8 mouse cellular contexts compared by ENCODE assay signal in the genomic region with DNA sequence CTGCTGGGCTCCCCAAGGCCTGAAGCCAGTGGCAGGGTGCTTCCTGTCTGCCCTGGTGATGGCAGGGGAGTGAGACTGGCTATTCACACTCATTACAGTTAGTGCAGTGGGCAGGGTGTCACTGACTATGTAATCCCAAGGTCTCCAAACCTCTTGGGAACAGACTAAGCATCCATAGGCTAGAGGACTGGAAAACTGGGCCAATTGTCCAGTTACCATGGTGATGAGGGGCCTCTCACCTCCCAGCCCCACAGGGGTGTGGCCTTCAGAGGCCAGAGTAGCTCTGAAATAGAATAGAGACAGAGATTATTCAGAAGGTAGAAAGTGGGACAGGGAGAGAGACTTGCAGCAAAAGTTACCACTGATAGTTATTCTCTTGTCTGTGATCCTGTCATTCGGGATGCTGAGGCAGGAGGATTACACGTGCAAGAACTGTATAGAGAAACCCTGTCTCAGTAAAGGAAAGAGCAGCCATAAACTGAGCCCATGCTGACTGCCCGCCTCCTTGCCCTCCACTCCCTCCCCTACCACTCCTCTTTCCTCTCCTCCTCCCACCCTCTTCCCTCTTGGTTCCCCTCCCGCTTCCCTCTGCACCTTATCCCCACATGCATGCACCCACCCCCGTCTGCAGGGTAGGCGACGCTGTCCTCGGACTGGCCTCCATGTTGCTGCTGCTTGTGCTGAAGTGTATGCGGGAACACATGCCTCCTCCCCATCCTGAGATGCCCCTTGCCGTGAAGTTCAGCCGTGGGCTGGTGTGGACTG. TPM values are rescaled to one million over a fixed set of nuclear protein-coding genes. Genes with fewer than 3 reads are reported as not detected.
A peak's percentile ranks its signal among the peaks of the same experiment; 100 is the strongest.
DNase-seq lines count a peak whose midpoint lies in the region; ATAC-seq lines count a peak whose summit lies in the region.

No protein-coding gene starts in this region.

- DNase-seq in heart, adult 9 months (ENCODE audit: low spot score in 2 of 2), result no peak
- peak; percentile 60 for DNase-seq in embryo, embryonic 10 days (ENCODE audit: low spot score)
- peak; percentile 21 for DNase-seq in midbrain, embryonic 14.5 days
- DNase-seq in frontal cortex, adult 2 months (ENCODE audit: extremely low spot score in 1 of 2, low spot score in 1 of 2), result no peak
- no peak for DNase-seq in right cerebral cortex, adult 18-20 months
- DNase-seq in left cerebral cortex, postnatal 14 days (ENCODE audit: low spot score in 2 of 2), result no peak

- H3K27me3 ChIP-seq in heart, embryonic 13.5 days (replicated peaks), result no peaks in the 10 kb centered on the region
- H3K27me3 ChIP-seq in hindbrain, embryonic 13.5 days, result no peaks in the 10 kb centered on the region
- H3K27me3 ChIP-seq in midbrain, embryonic 14.5 days (ENCODE audit: control insufficient read depth, insufficient read depth, low read length), result no peaks in the 10 kb centered on the region

- H3K27ac ChIP-seq in heart, embryonic 13.5 days (replicated peaks), result no peak overlapping the region
- H3K27ac ChIP-seq in hindbrain, embryonic 13.5 days, result no peak overlapping the region
- H3K27ac ChIP-seq in midbrain, embryonic 14.5 days (replicated peaks; ENCODE audit: low read depth, low read length), result no peak overlapping the region

- no peak for ATAC-seq in heart, embryonic 13.5 days (ENCODE audit: extremely low read depth, insufficient number of reproducible peaks, low FRiP score, low TSS enrichment)
- ATAC-seq in hindbrain, embryonic 13.5 days (ENCODE audit: low FRiP score), result peak; percentile 74
- ATAC-seq in midbrain, embryonic 14.5 days (ENCODE audit: low FRiP score, low TSS enrichment), result peak; percentile 43

- peaks cover 4% of the 10 kb centered on the region; the same call in 1 of the 2 replicates for H3K9me3 ChIP-seq in heart, embryonic 13.5 days
- H3K9me3 ChIP-seq in hindbrain, embryonic 13.5 days, result no peaks in the 10 kb centered on the region; the same call in 1 of the 2 replicates
- H3K9me3 ChIP-seq in midbrain, embryonic 14.5 days (ENCODE audit: control insufficient read depth, low read length), result no peaks in the 10 kb centered on the region; the same call in 1 of the 2 replicates

- peaks cover 76% of the 10 kb centered on the region for H3K36me3 ChIP-seq in heart, embryonic 13.5 days
- 0 out of 2 replicates have a peak, but pooled peaks cover 4% of the 10 kb centered on the region for H3K36me3 ChIP-seq in hindbrain, embryonic 13.5 days
- no peaks in the 10 kb centered on the region for H3K36me3 ChIP-seq in midbrain, embryonic 14.5 days (ENCODE audit: control insufficient read depth, insufficient read depth, low read length)

- peak overlapping the region; percentile 5; the same call in 1 of the 2 replicates for H3K4me2 ChIP-seq in heart, embryonic 13.5 days
- peak overlapping the region; percentile 50 for H3K4me2 ChIP-seq in hindbrain, embryonic 13.5 days
- H3K4me2 ChIP-seq in midbrain, embryonic 14.5 days (ENCODE audit: low read length), result peak overlapping the region; percentile 37

- no peak overlapping the region for H3K9ac ChIP-seq in heart, embryonic 13.5 days
- peak overlapping the region; percentile 53 for H3K9ac ChIP-seq in hindbrain, embryonic 13.5 days
- H3K9ac ChIP-seq in midbrain, embryonic 14.5 days (replicated peaks; ENCODE audit: low read length), result no peak overlapping the region; the same call in 1 of the 2 replicates

- intact Hi-C loops in left cerebral cortex, postnatal 14 days (cut with DNase I), result loop anchor here (5.0 kb wide), 1 partner anchor 61 kb away; the partner anchor contains the start of gene Eif4a3

- WGBS in heart, embryonic 13.5 days, result 37% methylated on average over 11 of the region's 11 CpGs
- 30% methylated on average over 11 of the region's 11 CpGs for WGBS in hindbrain, embryonic 13.5 days
- WGBS in midbrain, embryonic 14.5 days, result 25% methylated on average over 11 of the region's 11 CpGs

- peaks cover 8% of the 10 kb centered on the region for H3K4me1 ChIP-seq in heart, embryonic 13.5 days
- peaks cover 12% of the 10 kb centered on the region for H3K4me1 ChIP-seq in hindbrain, embryonic 13.5 days (replicated peaks)
- H3K4me1 ChIP-seq in midbrain, embryonic 14.5 days (ENCODE audit: control insufficient read depth, insufficient read depth, low read length), result 0 out of 2 replicates have a peak, but pooled peaks cover 7% of the 10 kb centered on the region

- no peak overlapping the region for H3K4me3 ChIP-seq in heart, embryonic 13.5 days
- peak overlapping the region; percentile 23 for H3K4me3 ChIP-seq in hindbrain, embryonic 13.5 days
- H3K4me3 ChIP-seq in midbrain, embryonic 14.5 days (replicated peaks; ENCODE audit: low read depth, low read length), result 0 out of 2 replicates have a peak overlapping the region, but pooled peaks have one; percentile 7

RNA-seq across cellular contexts. Expression of gene Slc26a11, which starts 7.6 kb away (rescaled TPM):
- 9.3 and 10.4 TPM in 2 replicates for polyA plus RNA-seq in heart, embryonic 13.5 days (2015; fragmentation: Nextera tagmentation; extraction: Ambion mirVana)
- 4.8 and 5.3 TPM in 2 replicates for polyA plus RNA-seq in hindbrain, embryonic 13.5 days (2015; fragmentation: Nextera tagmentation; extraction: Ambion mirVana)
- polyA plus RNA-seq in midbrain, embryonic 14.5 days (2014; fragmentation: Nextera tagmentation; extraction: Ambion mirVana), result 3.9 and 5.0 TPM in 2 replicates
- polyA plus RNA-seq in frontal cortex, adult 2 months (2012; rRNA removed), result 5.9 and 6.6 TPM in 2 replicates
- total RNA-seq in left cerebral cortex, postnatal 14 days (2021), result 1 to 10 TPM; 3.5 to 5.4 TPM

RNA-seq across cellular contexts. Expression of gene Sgsh, which starts 7.6 kb away (rescaled TPM):
- polyA plus RNA-seq in heart, embryonic 13.5 days (2015; fragmentation: Nextera tagmentation; extraction: Ambion mirVana), result 5.7 and 6.9 TPM in 2 replicates
- polyA plus RNA-seq in hindbrain, embryonic 13.5 days (2015; fragmentation: Nextera tagmentation; extraction: Ambion mirVana), result 4.7 and 5.5 TPM in 2 replicates
- polyA plus RNA-seq in midbrain, embryonic 14.5 days (2014; fragmentation: Nextera tagmentation; extraction: Ambion mirVana), result 5.3 and 6.1 TPM in 2 replicates
- polyA plus RNA-seq in frontal cortex, adult 2 months (2012; rRNA removed), result 5.0 and 5.8 TPM in 2 replicates
- 1 to 10 TPM; 3.5 to 4.3 TPM for total RNA-seq in left cerebral cortex, postnatal 14 days (2021)

RNA-seq across cellular contexts. Expression of gene Rnf213, which starts 29.9 kb away (rescaled TPM):
- polyA plus RNA-seq in heart, embryonic 13.5 days (2015; fragmentation: Nextera tagmentation; extraction: Ambion mirVana), result 5.5 and 6.8 TPM in 2 replicates
- 0.70 and 0.94 TPM in 2 replicates for polyA plus RNA-seq in hindbrain, embryonic 13.5 days (2015; fragmentation: Nextera tagmentation; extraction: Ambion mirVana)
- polyA plus RNA-seq in midbrain, embryonic 14.5 days (2014; fragmentation: Nextera tagmentation; extraction: Ambion mirVana), result 0.72 and 3.2 TPM in 2 replicates
- polyA plus RNA-seq in frontal cortex, adult 2 months (2012; rRNA removed), result 8.9 and 9.1 TPM in 2 replicates
- 1 to 10 TPM; 2.8 TPM for total RNA-seq in left cerebral cortex, postnatal 14 days (2021)

RNA-seq across cellular contexts. Expression of gene Card14, which starts 55.4 kb away (rescaled TPM):
- 0.36 and 0.37 TPM in 2 replicates for polyA plus RNA-seq in heart, embryonic 13.5 days (2015; fragmentation: Nextera tagmentation; extraction: Ambion mirVana)
- polyA plus RNA-seq in hindbrain, embryonic 13.5 days (2015; fragmentation: Nextera tagmentation; extraction: Ambion mirVana), result 0.06 and 0.09 TPM in 2 replicates
- polyA plus RNA-seq in midbrain, embryonic 14.5 days (2014; fragmentation: Nextera tagmentation; extraction: Ambion mirVana), result 0.11 and 0.16 TPM in 2 replicates
- polyA plus RNA-seq in frontal cortex, adult 2 months (2012; rRNA removed), result 0.15 and 0.32 TPM in 2 replicates
- total RNA-seq in left cerebral cortex, postnatal 14 days (2021), result under 1 TPM; 0.31 to 0.42 TPM

Comparison
In these comparisons a context has a peak if more than half of its experiments do, and no peak if none do; other contexts are left out.
1. DNase-seq: peak in embryo, embryonic 10 days (single experiment) and midbrain, embryonic 14.5 days (single experiment); none in heart, adult 9 months (0 of 2), frontal cortex, adult 2 months (0 of 2), right cerebral cortex, adult 18-20 months (single experiment) and left cerebral cortex, postnatal 14 days (0 of 2).
2. Peak in every context shown above with its lines, with median percentiles within 50 percentile points of each other: H3K4me2 ChIP-seq.